Mouse (Mus musculus) hindbrain, postnatal 0 days (tissue): Measurements from ENCODE around the gene 4930453N24Rik. TPM values are rescaled to one million over a fixed set of nuclear protein-coding genes. Genes with fewer than 3 reads are reported as not detected.

ENCODE experiments used
- ATAC-seq: fragments of 200-750 bp; cut with Nextera tagmentation; 2 replicates; pipeline ENCODE4 v1.8.0; 2017; ENCODE audit warnings: mild to moderate bottlenecking, moderate TSS enrichment, moderate library complexity
- DNase-seq: peaks from one replicate; pipeline ENCODE4 v3.0.0-alpha.2; 2015; ENCODE audit warnings: low spot score
- H3K27ac ChIP-seq: fragments of 300-500 bp; sonication (generic); 2 replicates; pipeline ENCODE4 v1.5.1; 2014; ENCODE audit warnings: mild to moderate bottlenecking
- H3K27me3 ChIP-seq: fragments of 300-500 bp; sonication (generic); 2 replicates; pipeline ENCODE4 v1.6.1; 2014; ENCODE audit warnings: low read length, mixed read lengths; ENCODE audit not compliant: insufficient read depth
- H3K36me3 ChIP-seq: fragments of 300-500 bp; sonication (generic); 2 replicates; pipeline ENCODE4 v1.6.1; 2014; ENCODE audit warnings: low read length, mixed read lengths; ENCODE audit not compliant: insufficient read depth
- H3K4me1 ChIP-seq: fragments of 300-500 bp; sonication (generic); 2 replicates; pipeline ENCODE4 v1.6.1; 2014; ENCODE audit warnings: antibody characterized with exemption, low read length, mixed read lengths; ENCODE audit not compliant: insufficient read depth
- H3K4me2 ChIP-seq: fragments of 300-500 bp; sonication (generic); 2 replicates; pipeline ENCODE4 v1.6.1; 2014; ENCODE audit warnings: low read depth, mild to moderate bottlenecking, low read length, moderate library complexity, mixed read lengths
- H3K4me3 ChIP-seq: fragments of 300-500 bp; sonication (generic); 2 replicates; pipeline ENCODE4 v1.5.1; 2014; ENCODE audit warnings: low read length
- H3K9ac ChIP-seq: fragments of 300-500 bp; sonication (generic); replicated peaks from 2 replicates; pipeline ENCODE4 v1.6.1; 2014; ENCODE audit warnings: mild to moderate bottlenecking, low read length, moderate library complexity, mixed read lengths
- H3K9me3 ChIP-seq: fragments of 300-500 bp; sonication (generic); 2 replicates; pipeline ENCODE4 v1.6.1; 2016; ENCODE audit warnings: low read length, mixed read lengths
- CTCF ChIP-seq: IDR thresholded peaks from 2 replicates; pipeline ENCODE4 v1.5.1; 2016; ENCODE audit warnings: antibody characterized with exemption, control low read depth, low read depth
- WGBS: fragments of 180-500 bp; shearing (Covaris S2); extraction: QIAGEN DNeasy Blood & Tissue Kit; methylation state at CpG from one replicate; pipeline ENCODE4 v1.1.7; 2014; 5-methylcytosine and 5-hydroxymethylcytosine counted together
- polyA plus RNA-seq: library from polyadenylated mRNA; unstranded; fragments of >200 nt; fragmentation: Nextera tagmentation; extraction: Ambion mirVana; gene quantifications from 2 replicates; pipeline ENCODE4 v1.2.1, GENCODE M21; 2015
- total RNA-seq: library from RNA; depleted of rRNA; stranded (reverse); fragments of >200 nt; gene quantifications from 2 replicates; pipeline ENCODE4 v1.2.3, GENCODE M21; 2014; rRNA removed

Gene 4930453N24Rik
- total RNA-seq (11.1 and 12.0 TPM in 2 replicates), polyA plus RNA-seq (15.6 and 17.1 TPM in 2 replicates)

DNA sequence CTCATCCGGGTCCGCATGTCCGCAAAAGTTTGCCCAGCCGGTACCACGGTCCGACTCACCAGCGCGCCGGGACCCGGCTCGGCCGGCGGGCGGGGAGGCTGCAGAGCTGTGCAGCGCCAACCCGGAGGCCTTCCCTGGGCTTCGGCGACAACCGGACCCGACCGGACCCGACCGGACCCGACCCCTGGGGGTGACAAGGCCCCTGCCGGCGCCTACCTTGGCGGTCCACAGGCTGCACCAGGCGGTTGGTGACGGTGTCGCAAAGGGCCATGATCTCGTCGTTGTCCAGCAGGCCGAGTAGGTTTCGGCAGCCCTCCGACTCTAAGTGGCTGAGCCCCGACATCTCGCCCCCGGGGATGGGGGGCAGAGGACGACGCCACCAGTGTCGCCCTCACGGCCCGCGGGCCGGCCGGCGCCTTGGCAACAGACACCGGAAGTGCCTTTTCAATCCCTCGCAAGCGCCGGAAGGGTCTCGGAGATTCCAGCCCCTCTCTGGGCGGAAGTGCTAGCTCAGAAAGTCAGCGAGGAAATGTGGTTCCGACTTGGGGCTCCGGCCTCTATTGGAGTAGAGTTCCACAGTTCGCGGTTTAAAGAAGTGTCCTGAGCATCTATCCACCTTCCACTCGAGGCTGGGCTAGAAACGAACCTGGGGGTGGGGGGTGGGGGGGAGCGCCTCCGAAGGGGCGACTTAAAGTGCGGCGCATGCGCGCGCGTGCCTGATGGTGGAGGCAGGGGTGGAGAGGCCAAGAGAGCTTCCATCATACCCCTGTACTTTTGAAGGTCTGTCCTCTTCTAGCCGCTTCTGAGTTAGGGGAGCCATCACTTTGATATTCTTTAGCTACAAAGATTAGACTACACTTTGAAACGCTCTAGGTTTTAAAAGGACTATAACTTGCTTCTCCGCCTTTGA, at the start of gene 4930453N24Rik:
TSS of gene 4930453N24Rik (minus strand) at position 641 of the 910 bp plus-strand sequence.
- peak within 1 kb of the TSS; percentile 69 for H3K4me3 ChIP-seq
- H3K9me3 ChIP-seq = no peaks in the 10 kb centered on the region
- H3K9ac ChIP-seq = peak within 1 kb of the TSS; percentile 78
- 3% methylated on average over 72 of the region's 72 CpGs for WGBS
- H3K27me3 ChIP-seq = no peaks in the 10 kb centered on the region
- peak within 1 kb of the TSS; percentile 90 for H3K27ac ChIP-seq
- ATAC-seq (peak; percentile 98), DNase-seq (peak; percentile 96)
- H3K36me3 ChIP-seq = no peaks in the 10 kb centered on the region
- H3K4me1 ChIP-seq = peaks cover 6% of the 10 kb centered on the region; the same call in 1 of the 2 replicates
- peak within 1 kb of the TSS; percentile 67 for H3K4me2 ChIP-seq
- no peak for TF ChIP-seq CTCF

GRCm38 (mm10) chr16:64817094-64817765, 46.3 kb upstream of the 4930453N24Rik start:
- ATAC-seq (no peak), DNase-seq (no peak)
- Histone ChIP-seq H3K4me2 (no peak overlapping the region), H3K9me3 (no peaks in the 10 kb centered on the region), H3K4me3 (no peak overlapping the region), H3K27ac (no peak overlapping the region), H3K4me1 (no peaks in the 10 kb centered on the region), H3K27me3 (no peaks in the 10 kb centered on the region), H3K36me3 (peaks cover 10% of the 10 kb centered on the region), H3K9ac (no peak overlapping the region)
- WGBS = 97% methylated on average over 3 of the region's 3 CpGs
- TF ChIP-seq CTCF = no peak

DNA sequence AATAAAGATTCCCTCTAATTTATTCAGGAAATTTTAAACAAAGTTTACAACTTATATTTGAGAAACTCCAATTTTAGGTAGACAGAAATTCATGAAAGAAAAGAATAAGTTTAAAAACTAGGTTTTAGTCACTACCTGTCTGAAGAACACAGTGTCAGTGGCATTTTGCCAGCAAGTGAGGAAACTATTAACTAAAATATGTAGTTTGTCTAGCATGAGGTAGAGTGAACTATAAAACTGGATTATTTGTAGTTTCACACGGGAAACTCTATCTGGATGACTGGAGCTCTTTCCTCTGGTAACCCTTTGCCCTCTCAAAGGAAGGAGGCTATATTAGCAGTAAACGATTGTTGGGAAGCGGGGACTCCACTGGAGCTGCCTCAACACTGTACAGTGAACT, 32.1 kb upstream of the 4930453N24Rik start:
- no peak for ATAC-seq
- H3K4me1 ChIP-seq = no peaks in the 10 kb centered on the region
- no peak for TF ChIP-seq CTCF
- DNase-seq = no peak
- no peaks in the 10 kb centered on the region for H3K9me3 ChIP-seq
- H3K27me3 ChIP-seq = no peaks in the 10 kb centered on the region
- H3K4me2 ChIP-seq = no peak overlapping the region
- H3K27ac ChIP-seq = no peak overlapping the region
- H3K9ac ChIP-seq = no peak overlapping the region
- no peak overlapping the region for H3K4me3 ChIP-seq
- 90% methylated on average over 3 of the region's 3 CpGs for WGBS
- no peaks in the 10 kb centered on the region for H3K36me3 ChIP-seq

- H3K36me3 ChIP-seq = no peaks in the 10 kb centered on the region
- H3K27me3 ChIP-seq = no peaks in the 10 kb centered on the region
- ATAC-seq = no peak
- no peak for DNase-seq
- H3K4me3 ChIP-seq = no peak overlapping the region
- H3K9me3 ChIP-seq = no peaks in the 10 kb centered on the region
- H3K27ac ChIP-seq = no peak overlapping the region
- H3K4me1 ChIP-seq = no peaks in the 10 kb centered on the region
- no peak overlapping the region for H3K9ac ChIP-seq
- no peak overlapping the region for H3K4me2 ChIP-seq
- no peak for TF ChIP-seq CTCF
Observed at GRCm38 (mm10) chr16:64801638-64802037, 30.7 kb upstream of the 4930453N24Rik start.

GRCm38 (mm10) chr16:64800393-64800792, 29.4 kb upstream of the 4930453N24Rik start:
- Histone ChIP-seq H3K4me3 (no peak overlapping the region), H3K27me3 (no peaks in the 10 kb centered on the region), H3K9ac (no peak overlapping the region), H3K36me3 (no peaks in the 10 kb centered on the region), H3K9me3 (no peaks in the 10 kb centered on the region), H3K27ac (no peak overlapping the region), H3K4me1 (no peaks in the 10 kb centered on the region), H3K4me2 (no peak overlapping the region)
- no peak for TF ChIP-seq CTCF
- ATAC-seq (no peak), DNase-seq (no peak)
- WGBS = 95% methylated on average over 5 of the region's 5 CpGs

DNA sequence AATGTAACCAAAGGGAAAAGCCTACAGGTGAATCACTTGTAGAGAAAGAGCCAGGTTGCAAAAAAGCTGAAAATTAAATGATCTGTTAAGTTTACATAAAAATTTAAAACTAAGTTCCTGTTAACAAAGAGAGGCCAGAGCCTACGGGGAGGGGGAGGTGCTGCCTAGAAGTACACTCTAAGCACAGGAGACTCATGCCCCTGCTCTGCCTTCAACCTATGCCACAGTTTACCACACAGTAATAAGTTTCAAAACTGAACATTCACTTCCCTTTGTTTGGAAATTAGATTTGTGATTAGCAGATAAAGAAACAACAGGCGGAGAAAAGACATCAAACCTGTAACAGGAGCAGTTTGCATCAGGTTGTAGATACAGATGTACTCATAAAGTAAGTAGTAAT, 23.8 kb upstream of the 4930453N24Rik start:
- Histone ChIP-seq H3K4me2 (no peak overlapping the region), H3K27me3 (no peaks in the 10 kb centered on the region), H3K4me3 (no peak overlapping the region), H3K4me1 (no peaks in the 10 kb centered on the region), H3K27ac (no peak overlapping the region), H3K9ac (no peak overlapping the region), H3K9me3 (no peaks in the 10 kb centered on the region), H3K36me3 (no peaks in the 10 kb centered on the region)
- no peak for ATAC-seq
- 91% methylated on average over 2 of the region's 2 CpGs for WGBS
- no peak for TF ChIP-seq CTCF
- no peak for DNase-seq
